Mouse (Mus musculus): Measurements from ENCODE around the gene Gm11757.
"Not testable (repeated sequence)": the region's sequence is repeated elsewhere in the genome, so short reads cannot be mapped to it uniquely, and the experiment has no call there.

Gm11757 gene

GRCm38 (mm10) chr4:73891012-73891411 is at the start of gene Gm11757:
TSS of gene Gm11757 (minus strand) at chr4:73891112.
- not testable (repeated sequence) for DNase-seq (ENCODE audit: low spot score in 2 of 2)

- DNase-seq (ENCODE audit: low spot score in 2 of 2), result not testable (repeated sequence)
These were observed 29.7 kb upstream of the Gm11757 start, which contains the start of gene Gm11756 for GRCm38 (mm10) chr4:73920660-73921059. TSS of gene Gm11756 (minus strand) at chr4:73920760.

- not testable (repeated sequence) for DNase-seq (ENCODE audit: low spot score in 2 of 2)
These were observed 14.9 kb upstream of the Gm11757 start, which contains the start of gene Gm13871 for GRCm38 (mm10) chr4:73905853-73906252. TSS of gene Gm13871 (minus strand) at chr4:73905953.

GRCm38 (mm10) chr4:73876166-73876565 is 14.7 kb downstream of the Gm11757 start, which contains the start of gene Gm11758:
TSS of gene Gm11758 (minus strand) at chr4:73876266.
- not testable (repeated sequence) for DNase-seq (ENCODE audit: low spot score in 2 of 2)

Data from spleen, postnatal 4 days (tissue).